Mouse (Mus musculus): Measurements from ENCODE around the gene Ms4a10.

Ms4a10 gene

GRCm38 (mm10) chr19:10974238-10974865 lies at the start of gene Ms4a10:
Gene Ms4a10 (minus strand): TSS chr19:10974670.
- no peak for DNase-seq

GRCm38 (mm10) chr19:11022382-11022781 lies 47.9 kb upstream of the Ms4a10 start:
- no peak for DNase-seq

GRCm38 (mm10) chr19:11017891-11018290 lies 43.4 kb upstream of the Ms4a10 start, which contains the start of gene Ms4a18:
Gene Ms4a18 (minus strand): TSS chr19:11018031.
- DNase-seq: no peak

GRCm38 (mm10) chr19:11017251-11017650 lies 42.8 kb upstream of the Ms4a10 start:
- no peak for DNase-seq

GRCm38 (mm10) chr19:11015998-11016397 lies 41.5 kb upstream of the Ms4a10 start:
- no peak for DNase-seq

GRCm38 (mm10) chr19:11015468-11015867 lies 41.0 kb upstream of the Ms4a10 start:
- DNase-seq: no peak

- DNase-seq: no peak
Measured at GRCm38 (mm10) chr19:10993150-10993549, 18.7 kb upstream of the Ms4a10 start, which contains the start of gene Ms4a15. Gene Ms4a15 (minus strand): TSS chr19:10993250.

- DNase-seq: no peak
Measured at GRCm38 (mm10) chr19:10991911-10992310, 17.4 kb upstream of the Ms4a10 start.

GRCm38 (mm10) chr19:10990751-10991150 lies 16.3 kb upstream of the Ms4a10 start:
- no peak for DNase-seq

GRCm38 (mm10) chr19:10988563-10988962 lies 14.1 kb upstream of the Ms4a10 start:
- DNase-seq: no peak

GRCm38 (mm10) chr19:10985889-10986288 lies 11.4 kb upstream of the Ms4a10 start:
- DNase-seq: no peak

- DNase-seq: no peak
Measured at GRCm38 (mm10) chr19:10984551-10984950, 10.1 kb upstream of the Ms4a10 start.

GRCm38 (mm10) chr19:10983146-10983545 lies 8.7 kb upstream of the Ms4a10 start:
- DNase-seq: peak; percentile 25

- peak; percentile 29 for DNase-seq
Measured at GRCm38 (mm10) chr19:10980210-10980609, 5.7 kb upstream of the Ms4a10 start.

GRCm38 (mm10) chr19:10979184-10980168 lies 5.0 kb upstream of the Ms4a10 start:
- peak; percentile 69 for DNase-seq

GRCm38 (mm10) chr19:10976318-10976717 lies 1.8 kb upstream of the Ms4a10 start:
- DNase-seq: no peak

- no peak for DNase-seq
Measured at GRCm38 (mm10) chr19:10975187-10975586, 717 bp upstream of the Ms4a10 start.

GRCm38 (mm10) chr19:10973187-10973586 lies 1.3 kb downstream of the Ms4a10 start:
- no peak for DNase-seq

GRCm38 (mm10) chr19:10972660-10973059 lies 1.8 kb downstream of the Ms4a10 start:
- no peak for DNase-seq

- DNase-seq: no peak
Measured at GRCm38 (mm10) chr19:10970457-10970856, 4.0 kb downstream of the Ms4a10 start.

GRCm38 (mm10) chr19:10968578-10968977 lies 5.9 kb downstream of the Ms4a10 start:
- no peak for DNase-seq

- DNase-seq: no peak
Measured at GRCm38 (mm10) chr19:10965721-10966120, 8.7 kb downstream of the Ms4a10 start.

GRCm38 (mm10) chr19:10959978-10960346 lies 14.5 kb downstream of the Ms4a10 start:
- no peak for DNase-seq

Measured in cerebellum, adult 11-12 months (tissue).